Mouse (Mus musculus) cortical plate, adult 2 months (tissue): ENCODE results near the gene Med25.

Source experiments
- CTCF ChIP-seq: fragments of 200-500 bp; IDR thresholded peaks from 2 replicates; pipeline ENCODE4 v1.5.1; 2011; ENCODE audit warnings: mild to moderate bottlenecking, control low read depth, low read length; ENCODE audit not compliant: insufficient read depth; ENCODE audit errors: extremely low read depth
- POLR2A ChIP-seq: fragments of 200-500 bp; IDR thresholded peaks from 2 replicates; pipeline ENCODE4 v1.6.1; 2011; ENCODE audit warnings: mild to moderate bottlenecking, low read length, control low read depth; ENCODE audit not compliant: insufficient read depth; ENCODE audit errors: extremely low read depth

DNA sequence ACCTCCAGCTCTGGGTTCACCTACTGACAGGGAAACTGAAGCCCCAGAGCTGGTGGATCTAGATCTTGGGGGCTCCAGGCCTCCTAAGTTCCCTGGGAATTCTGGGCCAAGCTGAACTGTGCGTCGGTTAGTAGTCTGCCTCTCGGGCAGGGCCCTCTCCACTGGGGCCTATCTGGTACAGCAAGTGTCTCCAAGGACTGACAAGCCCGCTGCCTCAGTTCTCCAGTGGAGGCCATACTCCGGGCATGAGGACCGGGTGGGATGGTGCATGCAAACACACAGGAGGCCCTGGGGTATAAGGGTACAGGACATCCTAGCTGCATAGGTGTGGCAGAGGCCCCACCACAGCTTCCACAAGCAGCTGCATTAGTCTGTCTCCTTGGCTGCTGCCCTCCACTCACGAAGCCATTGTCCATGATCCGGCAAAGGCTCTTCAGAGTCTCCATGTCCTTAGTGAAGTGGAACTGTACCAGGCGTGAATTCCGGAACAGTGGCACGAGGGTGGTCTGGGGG is 28.5 kb downstream of the Med25 start:
- TF ChIP-seq CTCF (no peak), POLR2A (no peak)
